Mouse (Mus musculus): ENCODE data around the gene Abcf3. TPM values are rescaled to one million over a fixed set of nuclear protein-coding genes. Genes with fewer than 3 reads are reported as not detected.

Abcf3 gene
- total and polyA plus RNA-seq, 3 experiments = 46.5 to 79.6 TPM; not detected in 1

DNA sequence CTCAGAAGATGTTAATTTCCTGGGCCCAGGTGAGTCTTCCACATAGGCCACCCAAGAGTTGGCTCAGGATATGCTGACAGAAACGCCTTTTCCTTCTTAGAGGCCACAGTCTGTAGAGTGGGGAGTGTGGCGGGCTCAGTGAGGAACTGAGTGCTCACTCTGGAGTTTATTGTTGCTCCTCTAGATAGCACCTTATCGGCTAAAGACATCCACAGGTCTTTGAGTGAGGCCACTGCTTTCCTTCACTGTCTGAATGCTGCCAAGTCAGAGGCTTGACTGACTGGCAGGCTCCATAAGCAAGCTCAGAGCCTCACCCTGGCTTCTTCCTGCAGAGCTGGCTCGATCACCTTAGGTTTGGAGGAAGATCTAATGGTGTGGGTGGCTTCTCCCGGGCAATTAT lies 19.6 kb upstream of the Abcf3 start (continued):
- no peak for TF ChIP-seq MYB (IDR thresholded peaks at IDR 0.05; ENCODE audit: low read depth, low read length)
- TF ChIP-seq TAL1 (IDR thresholded peaks at IDR 0.05; ENCODE audit: low read length) = peak; percentile 79
- TF ChIP-seq MXI1 (IDR thresholded peaks at IDR 0.05; ENCODE audit: low read depth, low read length) = peak; percentile 71
- TF ChIP-seq ZMIZ1 (IDR thresholded peaks at IDR 0.05; ENCODE audit: low read depth, low read length) = 0 out of 2 replicates have a peak, but pooled peaks have one; percentile 44
- peak; percentile 84 for TF ChIP-seq SIN3A (IDR thresholded peaks at IDR 0.05; ENCODE audit: low read length)
- TF ChIP-seq RCOR1 (IDR thresholded peaks at IDR 0.05; ENCODE audit: low read depth, low read length) = peak; percentile 87
- peak; percentile 64; the same call in 1 of the 2 replicates for TF ChIP-seq MAX (IDR thresholded peaks at IDR 0.05; ENCODE audit: low read length)
- peak; percentile 38 for TF ChIP-seq HCFC1 (IDR thresholded peaks at IDR 0.05; ENCODE audit: low read depth, low read length)
- peak; percentile 66 for TF ChIP-seq TBP (IDR thresholded peaks at IDR 0.05; ENCODE audit: low read depth, low read length)

GRCm38 (mm10) chr16:20529375-20529774 lies 19.0 kb upstream of the Abcf3 start:
- Histone ChIP-seq H3K9me3 (replicated peaks; ENCODE audit: insufficient read depth, low read length) (no peaks in the 10 kb centered on the region), H3K36me3 (ENCODE audit: control insufficient read depth in 1 of 2, insufficient read depth in 2 of 2, low read length in 2 of 2) (peaks cover 2 to 20% of the 10 kb centered on the region in 2 experiments; a peak in 3 of 4 replicates), H3K79me2 (ENCODE audit: control insufficient read depth, insufficient read depth, low read length, poor library complexity) (no peaks in the 10 kb centered on the region), H3K4me1 (ENCODE audit: control insufficient read depth in 1 of 2, insufficient read depth in 2 of 2, low read length in 2 of 2) (peaks cover 13 to 18% of the 10 kb centered on the region in 2 experiments), H3K27me3 (ENCODE audit: control insufficient read depth in 1 of 2, insufficient read depth in 2 of 2, low read length in 2 of 2) (no peaks in the 10 kb centered on the region), H3K27ac (ENCODE audit: control insufficient read depth, low read depth, low read length) (peak overlapping the region; percentile 77), H3K9ac (ENCODE audit: control insufficient read depth, low read depth, low read length, poor library complexity, severe bottlenecking) (peak overlapping the region; percentile 36; the same call in 1 of the 2 replicates), H3K4me3 (ENCODE audit: control insufficient read depth in 1 of 2, insufficient read depth in 1 of 2, low read depth in 2 of 2, low read length in 2 of 2) (peak overlapping the region in 1 of 2 experiments; percentile 0; a peak in 1 of 4 replicates)
- TF ChIP-seq EP300 (IDR thresholded peaks at IDR 0.05; ENCODE audit: low read depth in 1 of 2, low read length in 2 of 2) = no peak
- TF ChIP-seq ZNF384 (IDR thresholded peaks at IDR 0.05; ENCODE audit: low read depth, low read length) = 0 out of 2 replicates have a peak, but pooled peaks have one; percentile 6
- no peak for DNase-seq (ENCODE audit: low read depth, low spot score)

DNA sequence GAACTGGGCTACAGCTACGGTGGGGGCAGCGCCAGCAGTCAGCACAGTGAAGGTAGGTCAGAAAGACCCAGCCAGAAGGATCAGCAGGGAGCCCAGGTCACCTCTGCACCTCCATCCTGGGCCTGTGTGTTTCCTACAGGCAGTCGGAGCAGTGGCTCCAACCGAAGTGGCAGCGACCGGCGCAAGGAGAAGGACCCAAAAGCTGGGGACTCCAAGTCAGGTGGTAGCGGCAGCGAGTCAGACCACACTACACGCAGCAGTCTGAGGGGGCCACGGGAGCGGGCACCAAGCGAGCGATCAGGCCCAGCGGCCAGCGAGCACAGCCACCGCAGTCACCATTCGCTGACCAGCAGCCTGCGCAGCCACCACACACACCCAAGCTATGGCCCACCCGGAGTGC lies 17.4 kb upstream of the Abcf3 start:
- TF ChIP-seq MXI1 (IDR thresholded peaks at IDR 0.05; ENCODE audit: low read depth, low read length) = no peak
- no peak for TF ChIP-seq HCFC1 (IDR thresholded peaks at IDR 0.05; ENCODE audit: low read depth, low read length)
- no peak for TF ChIP-seq RCOR1 (IDR thresholded peaks at IDR 0.05; ENCODE audit: low read depth, low read length)
- no peak for TF ChIP-seq GATA1 (IDR thresholded peaks at IDR 0.05; ENCODE audit: low read depth, low read length)
- TF ChIP-seq GABPA (IDR thresholded peaks at IDR 0.05; ENCODE audit: low read depth, low read length) = no peak
- TF ChIP-seq TCF12 (IDR thresholded peaks at IDR 0.05; ENCODE audit: low read depth, low read length) = no peak
- TF ChIP-seq RAD21 (IDR thresholded peaks at IDR 0.05; ENCODE audit: low read depth, low read length) = no peak
- TF ChIP-seq ZC3H11A (IDR thresholded peaks at IDR 0.05; ENCODE audit: low read depth, low read length) = no peak
- TF ChIP-seq USF2 (IDR thresholded peaks at IDR 0.05; ENCODE audit: borderline replicate concordance in 1 of 2, insufficient read depth in 1 of 2, low read depth in 1 of 2, low read length in 2 of 2) = no peak
- TF ChIP-seq ZNF384 (IDR thresholded peaks at IDR 0.05; ENCODE audit: low read depth, low read length) = no peak
- TF ChIP-seq MAZ (IDR thresholded peaks at IDR 0.05; ENCODE audit: low read depth, low read length) = no peak
- TF ChIP-seq CHD2 (IDR thresholded peaks at IDR 0.05; ENCODE audit: low read length) = no peak
- no peak for TF ChIP-seq POLR2AphosphoS5 (IDR thresholded peaks at IDR 0.05; ENCODE audit: borderline replicate concordance, low read depth, low read length)
- no peak for TF ChIP-seq JUND (IDR thresholded peaks at IDR 0.05; ENCODE audit: low read depth, low read length)
- TF ChIP-seq USF1 (IDR thresholded peaks at IDR 0.05; ENCODE audit: low read depth, low read length) = no peak
- TF ChIP-seq EP300 (IDR thresholded peaks at IDR 0.05; ENCODE audit: low read depth in 1 of 2, low read length in 2 of 2) = no peak
- no peak for TF ChIP-seq ZMIZ1 (IDR thresholded peaks at IDR 0.05; ENCODE audit: low read depth, low read length)
- TF ChIP-seq NELFE (IDR thresholded peaks at IDR 0.05; ENCODE audit: low read depth, low read length) = no peak
- TF ChIP-seq MAX (IDR thresholded peaks at IDR 0.05; ENCODE audit: low read length) = no peak
- Histone ChIP-seq H3K27ac (ENCODE audit: control insufficient read depth, low read depth, low read length) (no peak overlapping the region), H3K27me3 (ENCODE audit: control insufficient read depth in 1 of 2, insufficient read depth in 2 of 2, low read length in 2 of 2) (no peaks in the 10 kb centered on the region), H3K36me3 (ENCODE audit: control insufficient read depth in 1 of 2, insufficient read depth in 2 of 2, low read length in 2 of 2) (peaks cover 0 to 22% of the 10 kb centered on the region in 2 experiments; a peak in 2 of 4 replicates), H3K9me3 (replicated peaks; ENCODE audit: insufficient read depth, low read length) (no peaks in the 10 kb centered on the region), H3K79me2 (ENCODE audit: control insufficient read depth, insufficient read depth, low read length, poor library complexity) (peaks cover 6% of the 10 kb centered on the region), H3K9ac (ENCODE audit: control insufficient read depth, low read depth, low read length, poor library complexity, severe bottlenecking) (no peak overlapping the region), H3K4me1 (ENCODE audit: control insufficient read depth in 1 of 2, insufficient read depth in 2 of 2, low read length in 2 of 2) (peaks cover 13 to 18% of the 10 kb centered on the region in 2 experiments), H3K4me3 (ENCODE audit: control insufficient read depth in 1 of 2, insufficient read depth in 1 of 2, low read depth in 2 of 2, low read length in 2 of 2) (no peak overlapping the region)
- DNase-seq (ENCODE audit: low read depth, low spot score) = no peak

All from MEL (cell line).